Mouse (Mus musculus) midbrain, embryonic 15.5 days (tissue): ENCODE results near the gene Olfr263. TPM values are rescaled to one million over a fixed set of nuclear protein-coding genes. Genes with fewer than 3 reads are reported as not detected.

Source experiments
- ATAC-seq: fragments of 200-750 bp; cut with Nextera tagmentation; replicated peaks from 2 replicates; pipeline ENCODE4 v1.8.0; 2017; ENCODE audit warnings: moderate TSS enrichment
- H3K27ac ChIP-seq: fragments of 300-500 bp; sonication (generic); 2 replicates; pipeline ENCODE4 v1.5.1; 2015; ENCODE audit warnings: mild to moderate bottlenecking, inconsistent platforms
- H3K27me3 ChIP-seq: fragments of 300-500 bp; sonication (generic); replicated peaks from 2 replicates; pipeline ENCODE4 v1.6.1; 2015; ENCODE audit warnings: inconsistent platforms
- H3K36me3 ChIP-seq: fragments of 300-500 bp; sonication (generic); replicated peaks from 2 replicates; pipeline ENCODE4 v1.6.1; 2015; ENCODE audit warnings: inconsistent platforms
- H3K4me1 ChIP-seq: fragments of 300-500 bp; sonication (generic); 2 replicates; pipeline ENCODE4 v1.6.1; 2015; ENCODE audit warnings: inconsistent platforms
- H3K4me2 ChIP-seq: fragments of 300-500 bp; sonication (generic); 2 replicates; pipeline ENCODE4 v1.6.1; 2015; ENCODE audit warnings: inconsistent platforms, mild to moderate bottlenecking, moderate library complexity
- H3K4me3 ChIP-seq: fragments of 300-500 bp; sonication (generic); 2 replicates; pipeline ENCODE4 v1.5.1; 2015; ENCODE audit warnings: mild to moderate bottlenecking, inconsistent platforms
- H3K9ac ChIP-seq: fragments of 300-500 bp; sonication (generic); 2 replicates; pipeline ENCODE4 v1.6.1; 2015; ENCODE audit warnings: mild to moderate bottlenecking, inconsistent platforms
- H3K9me3 ChIP-seq: fragments of 300-500 bp; sonication (generic); 2 replicates; pipeline ENCODE4 v1.6.1; 2016; ENCODE audit warnings: inconsistent platforms
- WGBS: fragments of 180-500 bp; shearing (Covaris S2); methylation state at CpG from one replicate; pipeline ENCODE4 v1.1.7; 2015; ENCODE audit warnings: mixed read lengths; 5-methylcytosine and 5-hydroxymethylcytosine counted together
- polyA plus RNA-seq: library from polyadenylated mRNA; unstranded; fragments of >200 nt; fragmentation: Nextera tagmentation; extraction: Ambion mirVana; gene quantifications from 2 replicates; pipeline ENCODE4 v1.2.1, GENCODE M21; 2015

The Olfr263 gene
- polyA plus RNA-seq, 1 experiment from 2014 or later, result not detected

GRCm38 (mm10) chr13:21171600-21172150 is 42.2 kb downstream of the Olfr263 start:
- WGBS, result under 1% methylated on average over 12 of the region's 12 CpGs
- Histone ChIP-seq H3K27me3 (no peaks in the 10 kb centered on the region), H3K4me1 (peaks cover 28% of the 10 kb centered on the region), H3K4me3 (peak overlapping the region; percentile 62), H3K4me2 (peak overlapping the region; percentile 87), H3K27ac (no peak overlapping the region), H3K9ac (peak overlapping the region; percentile 27; the same call in 1 of the 2 replicates), H3K9me3 (no peaks in the 10 kb centered on the region), H3K36me3 (no peaks in the 10 kb centered on the region)
- peak; percentile 53; the same call in 1 of the 2 replicates for ATAC-seq

- Histone ChIP-seq H3K27ac (no peak overlapping the region), H3K4me3 (peak overlapping the region; percentile 62), H3K4me1 (peaks cover 26% of the 10 kb centered on the region), H3K27me3 (no peaks in the 10 kb centered on the region), H3K9me3 (no peaks in the 10 kb centered on the region), H3K9ac (no peak overlapping the region), H3K4me2 (peak overlapping the region; percentile 87), H3K36me3 (no peaks in the 10 kb centered on the region)
- under 1% methylated on average over 16 of the region's 16 CpGs for WGBS
- ATAC-seq, result peak; percentile 61
Measured at GRCm38 (mm10) chr13:21172241-21173027, 43.0 kb downstream of the Olfr263 start.

- ATAC-seq, result 0 out of 2 replicates have a peak, but pooled peaks have one; percentile 8
- H3K27me3 ChIP-seq, result no peaks in the 10 kb centered on the region
- H3K4me3 ChIP-seq, result peak overlapping the region; percentile 62
- peak overlapping the region; percentile 87 for H3K4me2 ChIP-seq
- no peaks in the 10 kb centered on the region for H3K36me3 ChIP-seq
- 0 out of 2 replicates have a peak overlapping the region, but pooled peaks have one; percentile 8 for H3K9ac ChIP-seq
- H3K4me1 ChIP-seq, result peaks cover 26% of the 10 kb centered on the region
- H3K9me3 ChIP-seq, result no peaks in the 10 kb centered on the region
- 0 out of 2 replicates have a peak overlapping the region, but pooled peaks have one; percentile 42 for H3K27ac ChIP-seq
- WGBS, result under 1% methylated on average over 11 of the region's 11 CpGs
Measured at GRCm38 (mm10) chr13:21173072-21173471, 43.6 kb downstream of the Olfr263 start.

- no peak overlapping the region for H3K27ac ChIP-seq
- H3K9me3 ChIP-seq, result no peaks in the 10 kb centered on the region
- H3K27me3 ChIP-seq, result no peaks in the 10 kb centered on the region
- H3K9ac ChIP-seq, result no peak overlapping the region
- 58% methylated on average over 11 of the region's 11 CpGs for WGBS
- H3K4me3 ChIP-seq, result no peak overlapping the region
- H3K4me1 ChIP-seq, result peaks cover 27% of the 10 kb centered on the region
- H3K36me3 ChIP-seq, result no peaks in the 10 kb centered on the region
- no peak overlapping the region for H3K4me2 ChIP-seq
- no peak for ATAC-seq
Measured at GRCm38 (mm10) chr13:21176733-21177132, 47.3 kb downstream of the Olfr263 start.

- H3K36me3 ChIP-seq, result peaks cover 4% of the 10 kb centered on the region; the same call in 1 of the 2 replicates
- ATAC-seq, result no peak
- H3K4me1 ChIP-seq, result peaks cover 32% of the 10 kb centered on the region
- WGBS, result 71% methylated on average over 5 of the region's 5 CpGs
- H3K4me3 ChIP-seq, result no peak overlapping the region
- H3K4me2 ChIP-seq, result no peak overlapping the region
- no peak overlapping the region for H3K9ac ChIP-seq
- no peaks in the 10 kb centered on the region for H3K9me3 ChIP-seq
- no peaks in the 10 kb centered on the region for H3K27me3 ChIP-seq
- H3K27ac ChIP-seq, result no peak overlapping the region
Measured at GRCm38 (mm10) chr13:21177657-21178056, 48.2 kb downstream of the Olfr263 start.

- no peaks in the 10 kb centered on the region for H3K9me3 ChIP-seq
- peaks cover 33% of the 10 kb centered on the region for H3K4me1 ChIP-seq
- H3K9ac ChIP-seq, result no peak overlapping the region
- WGBS, result 85% methylated on average over 5 of the region's 5 CpGs
- no peaks in the 10 kb centered on the region for H3K27me3 ChIP-seq
- H3K4me2 ChIP-seq, result no peak overlapping the region
- ATAC-seq, result no peak
- peaks cover 4% of the 10 kb centered on the region; the same call in 1 of the 2 replicates for H3K36me3 ChIP-seq
- no peak overlapping the region for H3K4me3 ChIP-seq
- H3K27ac ChIP-seq, result no peak overlapping the region
Measured at GRCm38 (mm10) chr13:21178364-21178763, 48.9 kb downstream of the Olfr263 start.

- peak within 1 kb of the TSS; percentile 73 for H3K4me2 ChIP-seq
- WGBS, result under 1% methylated on average over 15 of the region's 15 CpGs
- peaks cover 12% of the 10 kb centered on the region; the same call in 1 of the 2 replicates for H3K36me3 ChIP-seq
- H3K4me1 ChIP-seq, result peaks cover 31% of the 10 kb centered on the region
- no peaks in the 10 kb centered on the region for H3K27me3 ChIP-seq
- peak; percentile 59 for ATAC-seq
- peak within 1 kb of the TSS; percentile 98 for H3K27ac ChIP-seq
- peak within 1 kb of the TSS; percentile 78 for H3K9ac ChIP-seq
- H3K9me3 ChIP-seq, result no peaks in the 10 kb centered on the region
- H3K4me3 ChIP-seq, result peak within 1 kb of the TSS; percentile 100
Measured at GRCm38 (mm10) chr13:21179367-21179723, 49.9 kb downstream of the Olfr263 start, which contains the start of gene Trim27. TSS of gene Trim27 (plus strand) at chr13:21179445.

GRCm38 (mm10) chr13:21179724-21180550 is 50.5 kb downstream of the Olfr263 start:
- peak overlapping the region; percentile 73 for H3K4me2 ChIP-seq
- H3K27ac ChIP-seq, result peak overlapping the region; percentile 98
- peaks cover 12% of the 10 kb centered on the region; the same call in 1 of the 2 replicates for H3K36me3 ChIP-seq
- H3K4me3 ChIP-seq, result peak overlapping the region; percentile 100
- no peaks in the 10 kb centered on the region for H3K27me3 ChIP-seq
- 2% methylated on average over 80 of the region's 80 CpGs for WGBS
- peak; percentile 97 for ATAC-seq
- H3K4me1 ChIP-seq, result peaks cover 31% of the 10 kb centered on the region
- peak overlapping the region; percentile 78 for H3K9ac ChIP-seq
- H3K9me3 ChIP-seq, result no peaks in the 10 kb centered on the region

- WGBS, result under 1% methylated on average over 71 of the region's 71 CpGs
- peak overlapping the region; percentile 100 for H3K4me3 ChIP-seq
- peak; percentile 61 for ATAC-seq
- H3K9ac ChIP-seq, result peak overlapping the region; percentile 78
- H3K9me3 ChIP-seq, result no peaks in the 10 kb centered on the region
- peak overlapping the region; percentile 73 for H3K4me2 ChIP-seq
- H3K4me1 ChIP-seq, result peaks cover 31% of the 10 kb centered on the region
- H3K27me3 ChIP-seq, result no peaks in the 10 kb centered on the region
- peak overlapping the region; percentile 98 for H3K27ac ChIP-seq
- peaks cover 12% of the 10 kb centered on the region; the same call in 1 of the 2 replicates for H3K36me3 ChIP-seq
Measured at GRCm38 (mm10) chr13:21180551-21181530, 51.4 kb downstream of the Olfr263 start.

GRCm38 (mm10) chr13:21181996-21182395 is 52.6 kb downstream of the Olfr263 start:
- H3K9ac ChIP-seq, result 0 out of 2 replicates have a peak overlapping the region, but pooled peaks have one; percentile 24
- peaks cover 17% of the 10 kb centered on the region; the same call in 1 of the 2 replicates for H3K36me3 ChIP-seq

GRCm38 (mm10) chr13:21183066-21183465 is 53.6 kb downstream of the Olfr263 start:
- Histone ChIP-seq H3K27me3 (no peaks in the 10 kb centered on the region), H3K4me2 (no peak overlapping the region), H3K9ac (no peak overlapping the region), H3K4me3 (no peak overlapping the region), H3K9me3 (no peaks in the 10 kb centered on the region), H3K36me3 (peaks cover 28% of the 10 kb centered on the region; the same call in 1 of the 2 replicates), H3K27ac (no peak overlapping the region), H3K4me1 (peaks cover 31% of the 10 kb centered on the region)
- WGBS, result 95% methylated on average over 6 of the region's 6 CpGs
- ATAC-seq, result no peak

More at GRCm38 (mm10) chr13:21181996-21182395, 52.6 kb downstream of the Olfr263 start:
- H3K4me3 ChIP-seq, result peak overlapping the region; percentile 100
- peak overlapping the region; percentile 73 for H3K4me2 ChIP-seq
- H3K9me3 ChIP-seq, result no peaks in the 10 kb centered on the region
- H3K27me3 ChIP-seq, result no peaks in the 10 kb centered on the region
- H3K27ac ChIP-seq, result no peak overlapping the region
- H3K4me1 ChIP-seq, result peaks cover 31% of the 10 kb centered on the region
- ATAC-seq, result no peak
- 68% methylated on average over 7 of the region's 7 CpGs for WGBS
